Mouse (Mus musculus) stomach, embryonic 15.5 days (tissue): Measurements from ENCODE around the gene Ppm1m. TPM values are rescaled to one million over a fixed set of nuclear protein-coding genes. Genes with fewer than 3 reads are reported as not detected.

Experiments
- ATAC-seq: fragments of 200-750 bp; cut with Nextera tagmentation; 2 replicates; pipeline ENCODE4 v1.8.0; 2017; ENCODE audit warnings: low read depth, moderate number of reproducible peaks, moderate TSS enrichment; ENCODE audit not compliant: insufficient read depth, low FRiP score
- H3K27ac ChIP-seq: fragments of 300-500 bp; sonication (generic); 2 replicates; pipeline ENCODE4 v1.5.1; 2015; ENCODE audit warnings: mild to moderate bottlenecking, inconsistent platforms
- H3K27me3 ChIP-seq: fragments of 300-500 bp; sonication (generic); replicated peaks from 2 replicates; pipeline ENCODE4 v1.6.1; 2015; ENCODE audit warnings: inconsistent platforms
- H3K36me3 ChIP-seq: fragments of 300-500 bp; sonication (generic); 2 replicates; pipeline ENCODE4 v1.6.1; 2015; ENCODE audit warnings: inconsistent platforms
- H3K4me1 ChIP-seq: fragments of 300-500 bp; sonication (generic); 2 replicates; pipeline ENCODE4 v1.6.1; 2015; ENCODE audit warnings: inconsistent platforms
- H3K4me2 ChIP-seq: fragments of 300-500 bp; sonication (generic); 2 replicates; pipeline ENCODE4 v1.6.1; 2015; ENCODE audit warnings: mild to moderate bottlenecking, inconsistent platforms
- H3K4me3 ChIP-seq: fragments of 300-500 bp; sonication (generic); replicated peaks from 2 replicates; pipeline ENCODE4 v1.5.1; 2015; ENCODE audit warnings: inconsistent platforms
- H3K9ac ChIP-seq: fragments of 300-500 bp; sonication (generic); 2 replicates; pipeline ENCODE4 v1.6.1; 2015; ENCODE audit warnings: inconsistent platforms
- H3K9me3 ChIP-seq: fragments of 300-500 bp; sonication (generic); 2 replicates; pipeline ENCODE4 v1.6.1; 2016; ENCODE audit warnings: inconsistent platforms
- WGBS: fragments of 180-500 bp; shearing (Covaris S2); methylation state at CpG from one replicate; pipeline ENCODE4 v1.1.7; 2015; 5-methylcytosine and 5-hydroxymethylcytosine counted together
- polyA plus RNA-seq: library from polyadenylated mRNA; unstranded; fragments of >200 nt; fragmentation: Nextera tagmentation; extraction: Ambion mirVana; gene quantifications from 2 replicates; pipeline ENCODE4 v1.2.1, GENCODE M21; 2015

Gene Ppm1m
- polyA plus RNA-seq, 1 experiment from 2014 or later, result 42.0 TPM

DNA sequence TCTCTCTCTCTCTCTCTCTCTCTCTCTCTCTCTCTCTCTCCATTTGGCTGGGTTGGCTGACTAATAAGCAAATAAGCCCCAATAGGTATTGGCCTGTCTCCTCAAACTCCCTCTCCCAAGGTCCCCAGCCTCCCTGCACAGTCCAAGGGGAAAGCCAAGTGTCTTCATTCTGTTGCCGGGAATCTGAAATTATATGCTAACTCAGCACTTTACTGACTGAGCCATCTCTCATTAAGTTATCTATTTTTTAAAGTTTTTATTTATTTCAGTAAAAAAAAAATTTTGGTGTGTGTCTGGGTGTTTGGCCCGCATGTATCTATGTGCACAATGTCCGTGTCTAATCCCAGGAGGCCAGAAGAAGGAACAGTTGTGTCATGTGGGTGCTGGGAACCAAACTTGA, 2.3 kb upstream of the Ppm1m start:
- no peaks in the 10 kb centered on the region for H3K9me3 ChIP-seq
- no peak overlapping the region; the same call in 1 of the 2 replicates for H3K4me2 ChIP-seq
- peak overlapping the region; percentile 4; the same call in 1 of the 2 replicates for H3K27ac ChIP-seq
- peak overlapping the region; percentile 71; the same call in 1 of the 2 replicates for H3K4me3 ChIP-seq
- no peaks in the 10 kb centered on the region for H3K27me3 ChIP-seq
- no peak overlapping the region for H3K9ac ChIP-seq
- H3K36me3 ChIP-seq, result no peaks in the 10 kb centered on the region
- peaks cover 39% of the 10 kb centered on the region for H3K4me1 ChIP-seq
- ATAC-seq, result no peak
- WGBS, result 79% methylated on average over 3 of the region's 3 CpGs

DNA sequence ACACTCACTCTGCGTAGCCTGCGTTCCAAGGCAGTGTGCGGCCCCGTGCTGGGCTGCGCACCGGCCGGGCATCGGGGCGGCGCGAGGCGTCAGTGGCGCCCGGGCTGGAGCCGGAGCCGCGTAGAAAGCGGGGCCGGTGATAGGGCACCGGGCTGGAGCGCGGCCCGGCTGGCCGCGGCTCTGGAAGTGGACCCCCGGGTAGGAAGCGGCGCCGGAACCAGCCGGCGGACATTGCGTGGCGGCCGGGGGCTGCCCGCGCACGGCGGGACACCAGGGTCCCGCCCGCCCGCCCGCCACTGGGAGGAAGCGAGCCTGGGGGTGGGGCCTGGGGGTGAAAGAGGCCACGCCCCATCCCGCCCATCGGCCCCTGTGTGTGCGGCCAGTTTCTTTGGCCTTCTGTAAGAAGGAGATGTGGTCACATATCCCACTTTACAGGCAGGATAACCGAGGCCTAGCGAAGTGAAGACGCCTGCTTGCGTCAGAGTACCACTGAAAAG, 536 bp downstream of the Ppm1m start:
- Histone ChIP-seq H3K36me3 (peaks cover 9% of the 10 kb centered on the region), H3K4me3 (peak overlapping the region; percentile 65), H3K9ac (peak overlapping the region; percentile 54), H3K4me1 (peaks cover 31% of the 10 kb centered on the region), H3K27ac (peak overlapping the region; percentile 49), H3K27me3 (no peaks in the 10 kb centered on the region), H3K4me2 (peak overlapping the region; percentile 63), H3K9me3 (no peaks in the 10 kb centered on the region)
- under 1% methylated on average over 50 of the region's 51 CpGs for WGBS
- peak; percentile 34 for ATAC-seq

DNA sequence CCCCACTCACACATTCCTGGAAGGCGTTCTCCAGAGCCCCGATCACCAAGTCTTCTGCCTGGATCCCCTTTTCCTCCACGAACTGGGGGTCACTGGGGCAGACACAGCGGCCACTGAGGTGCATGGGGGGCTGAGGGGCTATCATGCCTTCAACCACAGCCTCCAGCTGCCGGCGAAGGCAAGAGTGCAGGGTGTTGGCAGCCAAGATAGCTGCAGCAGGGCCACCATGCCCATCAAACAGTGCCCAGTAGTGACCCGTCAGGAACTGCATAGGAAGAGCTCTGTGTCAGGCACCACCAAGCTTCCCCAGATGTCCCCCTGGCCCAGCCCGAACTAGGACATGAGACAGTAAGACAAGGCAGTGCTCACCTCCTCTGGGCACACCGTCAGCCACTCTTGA, 1.8 kb downstream of the Ppm1m start:
- H3K36me3 ChIP-seq, result peaks cover 9% of the 10 kb centered on the region
- 90% methylated on average over 9 of the region's 9 CpGs for WGBS
- H3K9ac ChIP-seq, result no peak overlapping the region
- H3K27me3 ChIP-seq, result no peaks in the 10 kb centered on the region
- H3K27ac ChIP-seq, result no peak overlapping the region
- peak overlapping the region; percentile 63 for H3K4me2 ChIP-seq
- no peaks in the 10 kb centered on the region for H3K9me3 ChIP-seq
- H3K4me3 ChIP-seq, result peak overlapping the region; percentile 65; the same call in 1 of the 2 replicates
- no peak for ATAC-seq
- peaks cover 23% of the 10 kb centered on the region for H3K4me1 ChIP-seq

DNA sequence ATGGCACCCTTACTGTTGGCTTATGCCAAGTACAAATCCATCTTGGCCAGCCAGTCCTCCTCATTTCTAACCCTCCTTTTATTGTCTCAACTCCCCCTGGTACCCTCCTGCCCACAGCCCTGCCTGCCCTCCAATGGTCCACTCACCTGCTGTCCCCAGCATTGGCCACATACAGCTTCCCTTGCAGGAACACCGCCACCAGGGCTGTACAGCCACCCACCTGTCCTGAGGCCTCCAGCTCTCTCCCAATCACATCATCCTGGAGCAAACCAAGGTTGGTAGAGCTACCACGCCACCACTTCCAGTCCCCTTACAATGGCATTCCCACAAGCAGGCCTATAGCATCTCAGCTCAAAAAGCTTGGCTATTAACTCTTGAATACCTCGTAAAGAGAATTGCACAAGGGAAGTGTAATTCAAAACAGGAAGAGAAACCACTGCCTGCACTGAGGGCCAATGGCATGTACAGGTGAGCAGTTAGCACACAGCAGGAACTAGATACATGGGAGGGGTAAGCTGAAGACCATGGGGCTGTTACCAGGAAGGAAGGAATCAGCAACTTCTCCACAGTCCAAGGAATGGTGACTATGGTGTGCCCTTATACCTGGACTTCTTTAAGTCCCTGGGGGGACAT, 2.3 kb downstream of the Ppm1m start:
- 88% methylated on average over 3 of the region's 3 CpGs for WGBS
- no peak overlapping the region for H3K9ac ChIP-seq
- peaks cover 11% of the 10 kb centered on the region for H3K36me3 ChIP-seq
- H3K27me3 ChIP-seq, result no peaks in the 10 kb centered on the region
- H3K4me1 ChIP-seq, result peaks cover 20% of the 10 kb centered on the region
- H3K4me2 ChIP-seq, result peak overlapping the region; percentile 63; the same call in 1 of the 2 replicates
- ATAC-seq, result no peak
- H3K27ac ChIP-seq, result no peak overlapping the region
- H3K4me3 ChIP-seq, result no peak overlapping the region
- H3K9me3 ChIP-seq, result no peaks in the 10 kb centered on the region

DNA sequence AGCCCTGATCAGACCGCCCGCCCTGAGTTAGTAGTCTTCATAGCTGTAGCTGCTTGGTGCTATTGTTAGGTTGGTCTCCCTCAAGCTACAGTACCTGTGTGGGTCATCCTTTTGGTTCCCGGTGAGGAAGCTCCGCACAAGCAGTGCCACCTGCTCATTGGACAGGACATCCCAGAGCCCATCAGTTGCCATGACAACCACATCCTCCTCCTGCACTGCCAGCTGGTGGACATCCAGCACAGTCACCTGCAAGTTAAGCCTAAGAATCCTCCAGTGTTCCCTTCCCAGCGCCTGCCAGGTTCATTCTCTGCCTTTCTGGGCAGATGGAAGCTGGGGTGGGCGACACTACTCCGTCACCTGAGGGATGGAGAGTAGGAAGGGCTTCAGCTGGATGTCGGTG, 3.9 kb downstream of the Ppm1m start:
- Histone ChIP-seq H3K27me3 (no peaks in the 10 kb centered on the region), H3K4me3 (no peak overlapping the region), H3K9me3 (no peaks in the 10 kb centered on the region), H3K36me3 (peaks cover 24% of the 10 kb centered on the region), H3K9ac (no peak overlapping the region), H3K4me2 (no peak overlapping the region), H3K27ac (no peak overlapping the region), H3K4me1 (peaks cover 19% of the 10 kb centered on the region)
- 81% methylated on average over 8 of the region's 8 CpGs for WGBS
- no peak for ATAC-seq

DNA sequence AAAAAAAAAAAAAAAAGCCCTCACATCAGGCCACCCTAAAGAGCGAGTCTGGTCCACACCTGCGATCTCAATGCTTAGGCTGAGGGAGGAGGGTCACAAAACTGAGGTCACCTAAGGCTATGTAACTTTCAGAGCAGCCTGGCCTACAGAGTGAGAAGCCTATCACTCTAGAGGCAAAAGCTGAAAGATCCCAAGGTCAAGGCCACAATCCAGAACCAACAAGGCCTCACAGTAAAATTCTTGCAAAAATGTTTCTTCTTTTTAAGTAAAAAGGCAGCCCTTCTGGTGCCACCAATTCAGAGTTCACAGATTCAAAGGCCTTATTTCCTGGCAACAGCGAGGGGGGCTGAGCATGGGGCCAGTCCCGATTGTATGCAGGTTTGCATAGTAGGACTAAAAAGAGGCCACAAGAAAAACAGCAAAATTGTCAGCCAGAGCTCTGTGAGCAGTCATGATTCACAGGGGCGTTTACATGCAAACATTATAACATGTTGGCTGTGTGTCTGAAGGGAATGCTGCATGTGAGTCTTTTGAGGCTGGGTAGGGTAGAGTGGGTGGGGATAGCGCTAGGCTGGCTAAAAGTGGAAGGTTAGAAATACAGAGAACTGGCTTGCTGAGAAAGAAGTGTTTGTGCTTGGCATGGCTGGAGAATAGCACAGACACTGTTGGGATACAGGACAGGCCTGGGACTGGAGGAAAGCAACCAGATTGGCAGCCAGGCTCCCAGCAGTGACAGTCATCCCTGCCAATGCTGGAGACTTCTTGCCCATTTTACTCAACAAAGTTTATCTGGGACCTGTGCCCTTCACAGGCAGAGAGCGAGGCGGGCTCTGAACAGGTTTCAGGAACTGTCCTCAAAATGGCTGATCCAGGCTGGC, 5.4 kb downstream of the Ppm1m start:
- H3K36me3 ChIP-seq, result peaks cover 35% of the 10 kb centered on the region

DNA sequence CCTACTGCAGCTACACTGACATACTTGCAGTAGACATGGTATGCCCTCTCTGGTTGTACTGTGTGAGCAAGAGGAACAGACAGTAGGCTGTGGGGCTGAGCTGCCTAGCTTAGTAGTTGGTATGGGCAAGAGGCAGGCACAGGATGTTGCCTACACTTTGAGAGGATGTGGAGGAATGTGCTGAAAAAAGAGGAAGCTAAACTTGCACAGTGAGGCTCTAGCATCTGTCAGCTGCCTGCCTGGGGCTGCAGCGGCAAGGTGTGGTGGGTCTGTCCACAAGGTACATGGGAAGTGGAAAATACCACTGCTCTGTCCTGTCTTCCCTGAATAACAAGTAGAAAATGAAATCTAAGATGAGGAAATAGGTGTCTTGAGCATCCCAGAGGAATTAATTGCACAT, 6.5 kb downstream of the Ppm1m start:
- no peak overlapping the region for H3K9ac ChIP-seq
- WGBS, result 91% methylated on average over 1 of the region's 1 CpGs
- peaks cover 5% of the 10 kb centered on the region; the same call in 1 of the 2 replicates for H3K4me1 ChIP-seq
- H3K4me3 ChIP-seq, result no peak overlapping the region
- H3K9me3 ChIP-seq, result no peaks in the 10 kb centered on the region
- no peak overlapping the region for H3K4me2 ChIP-seq
- no peak for ATAC-seq
- no peaks in the 10 kb centered on the region for H3K27me3 ChIP-seq
- H3K36me3 ChIP-seq, result peaks cover 46% of the 10 kb centered on the region
- H3K27ac ChIP-seq, result no peak overlapping the region

More for the DNA sequence above, 5.4 kb downstream of the Ppm1m start:
- no peak for ATAC-seq
- H3K4me3 ChIP-seq, result no peak overlapping the region
- H3K4me1 ChIP-seq, result peaks cover 12% of the 10 kb centered on the region; the same call in 1 of the 2 replicates
- no peak overlapping the region for H3K4me2 ChIP-seq
- no peak overlapping the region for H3K27ac ChIP-seq
- no peak overlapping the region for H3K9ac ChIP-seq
- no peaks in the 10 kb centered on the region for H3K9me3 ChIP-seq
- WGBS, result 86% methylated on average over 8 of the region's 8 CpGs
- no peaks in the 10 kb centered on the region for H3K27me3 ChIP-seq

DNA sequence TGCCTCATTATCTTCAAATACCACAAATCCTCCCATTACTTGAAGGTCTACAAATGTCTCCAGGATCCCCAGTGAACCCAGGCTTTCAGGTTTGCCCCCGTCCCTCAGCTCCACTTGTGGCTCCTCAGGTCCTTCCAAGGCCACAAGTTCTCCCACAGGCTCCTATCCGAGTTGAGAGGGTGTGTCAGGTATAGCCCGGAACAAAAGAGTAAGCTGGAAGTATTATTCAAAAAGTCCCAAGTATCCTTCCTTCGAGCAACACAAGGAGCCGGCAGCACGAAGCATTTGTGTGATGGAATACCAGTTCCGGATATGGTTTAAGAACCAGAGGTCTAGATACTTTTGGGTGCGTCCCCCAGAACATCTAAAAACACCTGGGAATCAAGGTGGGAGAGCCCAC, 7.5 kb downstream of the Ppm1m start:
- H3K4me3 ChIP-seq, result no peak overlapping the region
- no peaks in the 10 kb centered on the region for H3K27me3 ChIP-seq
- peaks cover 53% of the 10 kb centered on the region for H3K36me3 ChIP-seq
- no peak for ATAC-seq
- no peak overlapping the region for H3K4me2 ChIP-seq
- 90% methylated on average over 8 of the region's 8 CpGs for WGBS
- no peak overlapping the region for H3K9ac ChIP-seq
- H3K27ac ChIP-seq, result no peak overlapping the region
- H3K4me1 ChIP-seq, result no peaks in the 10 kb centered on the region
- H3K9me3 ChIP-seq, result no peaks in the 10 kb centered on the region

DNA sequence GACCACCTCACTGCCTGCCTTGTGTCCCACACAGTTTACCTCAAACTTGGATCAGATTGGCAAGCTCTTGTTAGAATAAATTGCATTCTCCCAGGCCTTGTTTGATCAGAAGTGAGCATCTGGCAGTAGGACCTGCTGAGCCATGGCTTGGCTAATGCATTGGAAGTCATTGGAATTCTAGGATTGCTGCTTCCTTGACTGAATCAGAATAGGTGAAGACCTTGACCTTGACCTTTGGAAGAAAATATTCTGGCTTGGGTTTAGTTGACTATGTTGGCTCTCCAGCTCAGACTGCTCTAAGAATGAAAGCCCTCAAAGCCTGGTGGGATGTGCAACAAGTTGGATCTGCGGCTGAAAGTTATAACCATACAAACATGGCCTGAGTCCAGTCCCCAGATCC, 8.2 kb downstream of the Ppm1m start:
- Histone ChIP-seq H3K4me1 (no peaks in the 10 kb centered on the region), H3K27me3 (no peaks in the 10 kb centered on the region), H3K27ac (no peak overlapping the region), H3K9ac (no peak overlapping the region), H3K9me3 (no peaks in the 10 kb centered on the region), H3K4me3 (no peak overlapping the region), H3K36me3 (peaks cover 60% of the 10 kb centered on the region), H3K4me2 (no peak overlapping the region)
- no peak for ATAC-seq
- 96% methylated on average over 1 of the region's 1 CpGs for WGBS

DNA sequence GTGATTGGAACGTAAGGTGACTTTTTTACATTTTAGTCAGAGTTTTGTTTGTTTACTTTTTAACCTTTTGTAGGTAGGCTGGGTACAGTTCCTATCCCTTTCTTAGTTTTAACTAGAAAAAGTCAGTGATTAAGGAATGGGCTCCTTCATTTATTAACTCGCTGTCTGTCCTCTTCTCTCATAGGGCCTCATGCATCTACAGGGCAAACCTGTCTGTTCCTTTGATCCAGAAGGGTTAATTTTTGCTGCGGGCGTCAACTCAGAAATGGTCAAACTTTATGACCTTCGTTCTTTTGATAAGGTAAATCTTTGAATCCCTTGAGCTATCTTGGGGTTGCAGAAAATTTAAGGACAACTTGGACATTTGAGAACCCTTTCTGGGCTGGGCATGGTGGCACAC, 15.6 kb downstream of the Ppm1m start:
- no peaks in the 10 kb centered on the region for H3K4me1 ChIP-seq
- no peak overlapping the region for H3K9ac ChIP-seq
- H3K9me3 ChIP-seq, result no peaks in the 10 kb centered on the region
- H3K36me3 ChIP-seq, result peaks cover 65% of the 10 kb centered on the region
- H3K27me3 ChIP-seq, result no peaks in the 10 kb centered on the region
- H3K4me2 ChIP-seq, result no peak overlapping the region
- ATAC-seq, result no peak
- H3K4me3 ChIP-seq, result no peak overlapping the region
- no peak overlapping the region for H3K27ac ChIP-seq
- 79% methylated on average over 5 of the region's 5 CpGs for WGBS

DNA sequence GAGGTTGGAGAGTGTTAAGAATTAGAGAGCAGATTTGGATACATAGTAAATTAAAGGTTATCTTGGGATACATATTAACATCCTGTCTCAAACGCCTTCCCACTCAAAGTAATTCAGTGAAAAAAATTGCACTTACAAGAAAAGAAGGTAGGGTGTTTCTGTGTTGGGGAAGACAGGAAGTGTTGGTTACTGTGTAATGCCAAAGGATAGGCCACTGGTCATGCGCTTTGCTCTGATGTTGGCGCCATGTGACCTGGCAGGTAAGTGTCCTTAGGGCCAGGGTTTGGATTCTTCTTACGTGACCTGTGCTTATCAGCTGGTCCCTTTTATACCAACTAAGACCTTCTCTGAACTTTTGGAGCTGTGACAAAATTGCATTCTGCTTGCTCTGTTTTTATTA, 17.4 kb downstream of the Ppm1m start:
- Histone ChIP-seq H3K4me3 (no peak overlapping the region), H3K36me3 (peaks cover 57% of the 10 kb centered on the region), H3K9me3 (no peaks in the 10 kb centered on the region), H3K27ac (no peak overlapping the region), H3K9ac (no peak overlapping the region), H3K4me2 (no peak overlapping the region), H3K27me3 (no peaks in the 10 kb centered on the region), H3K4me1 (no peaks in the 10 kb centered on the region)
- no peak for ATAC-seq
- 87% methylated on average over 4 of the region's 4 CpGs for WGBS

DNA sequence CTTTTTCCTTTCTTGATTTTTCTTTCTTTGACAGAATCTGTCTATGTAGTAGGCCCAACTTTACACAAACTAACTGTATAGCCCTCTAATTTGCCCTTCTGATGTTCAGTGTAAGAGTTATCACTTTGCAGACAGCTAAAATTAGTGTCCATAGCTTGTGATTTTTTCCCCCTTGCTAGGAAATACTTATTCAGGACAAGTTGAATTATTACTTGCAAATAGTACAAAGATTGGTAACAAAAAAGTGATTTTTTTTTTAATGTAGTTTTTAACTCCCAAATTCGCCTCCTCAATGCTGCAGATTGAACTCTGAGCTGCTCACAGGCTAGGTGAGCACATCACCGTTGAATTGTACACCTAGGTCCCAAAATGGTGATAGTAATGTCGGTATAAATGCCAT, 19.6 kb downstream of the Ppm1m start:
- H3K9ac ChIP-seq, result no peak overlapping the region
- H3K4me2 ChIP-seq, result no peak overlapping the region
- H3K4me1 ChIP-seq, result no peaks in the 10 kb centered on the region
- no peak overlapping the region for H3K27ac ChIP-seq
- H3K4me3 ChIP-seq, result no peak overlapping the region
- no peak for ATAC-seq
- H3K36me3 ChIP-seq, result peaks cover 45% of the 10 kb centered on the region
- H3K27me3 ChIP-seq, result no peaks in the 10 kb centered on the region
- no peaks in the 10 kb centered on the region for H3K9me3 ChIP-seq
- WGBS, result 92% methylated on average over 3 of the region's 3 CpGs
